Comparison of ENCODE assay signal across 12 mouse cellular contexts in the genomic region with DNA sequence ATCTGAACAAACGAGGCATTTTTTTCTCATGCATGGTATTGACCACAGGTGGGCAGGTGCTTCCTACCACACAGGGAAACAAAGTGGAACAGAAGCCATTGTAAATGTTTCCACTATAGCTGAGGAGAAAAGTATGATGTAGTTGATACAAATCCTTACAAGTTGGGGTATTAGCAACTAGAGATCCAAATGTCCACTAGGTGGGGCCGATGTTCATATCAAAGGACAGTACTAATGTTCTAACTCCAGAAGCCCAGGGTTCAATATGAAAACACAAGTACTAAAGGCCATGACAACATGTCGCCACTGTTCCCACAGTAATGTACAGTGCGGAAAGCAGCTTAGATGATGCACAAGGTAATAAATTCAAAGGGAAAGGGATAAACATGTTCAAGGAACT.
DNase-seq lines count a peak whose midpoint lies in the region; ATAC-seq lines count a peak whose summit lies in the region.
"Had no signal": no experiment of that assay in that cellular context is flagged by ENCODE, and none has a peak within 500 bp of the region (broad histone marks: within the 10 kb centered on the region; RNA-seq: fewer than 3 reads in every experiment).

No protein-coding gene starts in this region.

- H3K9me3 ChIP-seq in hindbrain, embryonic 11.5 days (ENCODE audit: control insufficient read depth, low read length): no peaks in the 10 kb centered on the region
- no peaks in the 10 kb centered on the region for H3K9me3 ChIP-seq in hindbrain, embryonic 13.5 days
- no peaks in the 10 kb centered on the region for H3K9me3 ChIP-seq in midbrain, embryonic 14.5 days (ENCODE audit: control insufficient read depth, low read length)
- H3K9me3 ChIP-seq in midbrain, embryonic 11.5 days (ENCODE audit: control insufficient read depth, low read length): no peaks in the 10 kb centered on the region

- DNase-seq in hindbrain, embryonic 11.5 days (ENCODE audit: low spot score): peak; percentile 30
- DNase-seq in midbrain, embryonic 14.5 days: peak; percentile 42
- DNase-seq in midbrain, embryonic 11.5 days (ENCODE audit: low spot score, missing footprints): no peak
- peak; percentile 16 for DNase-seq in NIH3T3 (ENCODE audit: low read depth)
- peak; percentile 20 to 25 for DNase-seq in kidney, postnatal 4 days
- DNase-seq in spleen, postnatal 36 days (ENCODE audit: low spot score in 2 of 2): no peak
- no peak for DNase-seq in heart, adult 11 months
- DNase-seq: gastrocnemius, postnatal 10 days; lung, adult 2 months; thymus, adult 2 months had no signal

- no peak overlapping the region for H3K4me3 ChIP-seq in hindbrain, embryonic 11.5 days (ENCODE audit: low read depth, low read length)
- H3K4me3 ChIP-seq in hindbrain, embryonic 13.5 days: no peak overlapping the region
- no peak overlapping the region for H3K4me3 ChIP-seq in midbrain, embryonic 14.5 days (replicated peaks; ENCODE audit: low read depth, low read length)
- H3K4me3 ChIP-seq in midbrain, embryonic 11.5 days (ENCODE audit: low read depth, low read length): no peak overlapping the region

- H3K36me3 ChIP-seq in hindbrain, embryonic 11.5 days (ENCODE audit: control insufficient read depth, insufficient read depth, low read length): no peaks in the 10 kb centered on the region
- H3K36me3 ChIP-seq in hindbrain, embryonic 13.5 days: peaks cover 4% of the 10 kb centered on the region; the same call in 1 of the 2 replicates
- H3K36me3 ChIP-seq in midbrain, embryonic 14.5 days (ENCODE audit: control insufficient read depth, insufficient read depth, low read length): no peaks in the 10 kb centered on the region
- no peaks in the 10 kb centered on the region for H3K36me3 ChIP-seq in midbrain, embryonic 11.5 days (ENCODE audit: control insufficient read depth, insufficient read depth, low read length)

- H3K27ac ChIP-seq in hindbrain, embryonic 11.5 days (ENCODE audit: low read depth, low read length): no peak overlapping the region
- H3K27ac ChIP-seq in hindbrain, embryonic 13.5 days: no peak overlapping the region
- H3K27ac ChIP-seq in midbrain, embryonic 14.5 days (replicated peaks; ENCODE audit: low read depth, low read length): no peak overlapping the region
- H3K27ac ChIP-seq in midbrain, embryonic 11.5 days (ENCODE audit: low read depth, low read length): no peak overlapping the region

- no peaks in the 10 kb centered on the region for H3K27me3 ChIP-seq in hindbrain, embryonic 11.5 days (ENCODE audit: control insufficient read depth, insufficient read depth, low read length)
- no peaks in the 10 kb centered on the region for H3K27me3 ChIP-seq in hindbrain, embryonic 13.5 days
- no peaks in the 10 kb centered on the region for H3K27me3 ChIP-seq in midbrain, embryonic 14.5 days (ENCODE audit: control insufficient read depth, insufficient read depth, low read length)
- no peaks in the 10 kb centered on the region for H3K27me3 ChIP-seq in midbrain, embryonic 11.5 days (ENCODE audit: control insufficient read depth, insufficient read depth, low read length)

- WGBS in hindbrain, embryonic 11.5 days: 77% methylated on average over 4 of the region's 4 CpGs
- 78% methylated on average over 4 of the region's 4 CpGs for WGBS in hindbrain, embryonic 13.5 days
- 73% methylated on average over 4 of the region's 4 CpGs for WGBS in midbrain, embryonic 14.5 days
- WGBS in midbrain, embryonic 11.5 days: 69% methylated on average over 4 of the region's 4 CpGs

- ATAC-seq in hindbrain, embryonic 11.5 days (ENCODE audit: low FRiP score): no peak
- no peak for ATAC-seq in hindbrain, embryonic 13.5 days (ENCODE audit: low FRiP score)
- no peak for ATAC-seq in midbrain, embryonic 14.5 days (ENCODE audit: low FRiP score, low TSS enrichment)
- ATAC-seq in midbrain, embryonic 11.5 days (ENCODE audit: low FRiP score): no peak
- ATAC-seq: intestine, embryonic 16.5 days had no signal

- H3K9ac ChIP-seq in hindbrain, embryonic 11.5 days (ENCODE audit: low read depth, low read length): no peak overlapping the region
- no peak overlapping the region for H3K9ac ChIP-seq in hindbrain, embryonic 13.5 days
- no peak overlapping the region for H3K9ac ChIP-seq in midbrain, embryonic 14.5 days (replicated peaks; ENCODE audit: low read length)
- no peak overlapping the region for H3K9ac ChIP-seq in midbrain, embryonic 11.5 days (ENCODE audit: low read length)

- no peak overlapping the region for H3K4me2 ChIP-seq in hindbrain, embryonic 11.5 days (replicated peaks; ENCODE audit: low read depth, low read length)
- H3K4me2 ChIP-seq in hindbrain, embryonic 13.5 days: no peak overlapping the region
- H3K4me2 ChIP-seq in midbrain, embryonic 14.5 days (ENCODE audit: low read length): no peak overlapping the region
- no peak overlapping the region for H3K4me2 ChIP-seq in midbrain, embryonic 11.5 days

- H3K4me1 ChIP-seq in hindbrain, embryonic 11.5 days (replicated peaks; ENCODE audit: control insufficient read depth, insufficient read depth, low read length): no peaks in the 10 kb centered on the region
- H3K4me1 ChIP-seq in hindbrain, embryonic 13.5 days (replicated peaks): no peaks in the 10 kb centered on the region
- H3K4me1 ChIP-seq in midbrain, embryonic 14.5 days (ENCODE audit: control insufficient read depth, insufficient read depth, low read length): no peaks in the 10 kb centered on the region
- H3K4me1 ChIP-seq in midbrain, embryonic 11.5 days (ENCODE audit: control insufficient read depth, insufficient read depth, low read length): no peaks in the 10 kb centered on the region

Comparison
In these comparisons a context has a peak if more than half of its experiments do, and no peak if none do; other contexts are left out.
1. DNase-seq: peak in hindbrain, embryonic 11.5 days (single experiment), midbrain, embryonic 14.5 days (single experiment), NIH3T3 (single experiment) and kidney, postnatal 4 days (2 of 2); none in midbrain, embryonic 11.5 days (single experiment), spleen, postnatal 36 days (0 of 2) and heart, adult 11 months (single experiment).